Mouse (Mus musculus): ENCODE results near the gene Mvb12b. TPM values are rescaled to one million over a fixed set of nuclear protein-coding genes. Genes with fewer than 3 reads are reported as not detected.

Gene Mvb12b
- total and polyA plus RNA-seq, 3 experiments, result 22.8 to 23.3 TPM; not detected in 1

- TF ChIP-seq MAX (IDR thresholded peaks at IDR 0.05; ENCODE audit: low read length) (no peak), MYB (IDR thresholded peaks at IDR 0.05; ENCODE audit: low read depth, low read length) (no peak), MEF2A (IDR thresholded peaks at IDR 0.05; ENCODE audit: extremely low read depth, insufficient replicate concordance, low read depth, low read length, poor library complexity, severe bottlenecking) (no peak), POLR2AphosphoS2 (IDR thresholded peaks at IDR 0.05; ENCODE audit: low read length) (no peak), USF2 (IDR thresholded peaks at IDR 0.05; ENCODE audit: borderline replicate concordance in 1 of 2, insufficient read depth in 1 of 2, low read depth in 1 of 2, low read length in 2 of 2) (no peak), KAT2A (conservative IDR thresholded peaks at IDR 0.05; ENCODE audit: low read depth, low read length) (no peak), E2F4 (IDR thresholded peaks at IDR 0.05; ENCODE audit: borderline replicate concordance, low read depth, low read length) (no peak), MAZ (IDR thresholded peaks at IDR 0.05; ENCODE audit: low read depth, low read length) (no peak), BHLHE40 (IDR thresholded peaks at IDR 0.05; ENCODE audit: borderline replicate concordance, low read depth, low read length) (no peak), RAD21 (IDR thresholded peaks at IDR 0.05; ENCODE audit: low read depth, low read length) (no peak), ELF1 (IDR thresholded peaks at IDR 0.05; ENCODE audit: low read depth, low read length) (no peak), UBTF (IDR thresholded peaks at IDR 0.05; ENCODE audit: borderline replicate concordance, insufficient read depth, low read depth, low read length) (no peak), GATA1 (IDR thresholded peaks at IDR 0.05; ENCODE audit: low read depth, low read length) (no peak), SMC3 (IDR thresholded peaks at IDR 0.05; ENCODE audit: low read depth, low read length) (no peak), EP300 (IDR thresholded peaks at IDR 0.05; ENCODE audit: low read depth in 1 of 2, low read length in 2 of 2) (no peak), TCF12 (IDR thresholded peaks at IDR 0.05; ENCODE audit: low read depth, low read length) (no peak), TBP (IDR thresholded peaks at IDR 0.05; ENCODE audit: low read depth, low read length) (no peak)
- H3K36me3 ChIP-seq (ENCODE audit: control insufficient read depth in 1 of 2, insufficient read depth in 2 of 2, low read length in 2 of 2), result no peaks in the 10 kb centered on the region
Measured at GRCm38 (mm10) chr2:33784721-33785120, 103.0 kb downstream of the Mvb12b start.

GRCm38 (mm10) chr2:33783419-33783818 lies 104.3 kb downstream of the Mvb12b start:
- H3K27ac ChIP-seq (ENCODE audit: control insufficient read depth, low read depth, low read length), result no peak overlapping the region
- TF ChIP-seq UBTF (IDR thresholded peaks at IDR 0.05; ENCODE audit: borderline replicate concordance, insufficient read depth, low read depth, low read length) (no peak), MXI1 (IDR thresholded peaks at IDR 0.05; ENCODE audit: low read depth, low read length) (no peak), TCF12 (IDR thresholded peaks at IDR 0.05; ENCODE audit: low read depth, low read length) (no peak), RAD21 (IDR thresholded peaks at IDR 0.05; ENCODE audit: low read depth, low read length) (no peak), POLR2AphosphoS2 (IDR thresholded peaks at IDR 0.05; ENCODE audit: low read length) (no peak), MAX (IDR thresholded peaks at IDR 0.05; ENCODE audit: low read length) (no peak), MYC (IDR thresholded peaks at IDR 0.05; ENCODE audit: low read depth, low read length) (no peak), ELF1 (IDR thresholded peaks at IDR 0.05; ENCODE audit: low read depth, low read length) (no peak), JUND (IDR thresholded peaks at IDR 0.05; ENCODE audit: low read depth, low read length) (no peak), KAT2A (conservative IDR thresholded peaks at IDR 0.05; ENCODE audit: low read depth, low read length) (no peak), TBP (IDR thresholded peaks at IDR 0.05; ENCODE audit: low read depth, low read length) (no peak), HCFC1 (IDR thresholded peaks at IDR 0.05; ENCODE audit: low read depth, low read length) (no peak), ZC3H11A (IDR thresholded peaks at IDR 0.05; ENCODE audit: low read depth, low read length) (no peak), POLR2A (IDR thresholded peaks at IDR 0.05; ENCODE audit: control insufficient read depth in 1 of 2, insufficient read depth in 1 of 2, low read depth in 1 of 2, low read length in 2 of 2, poor library complexity in 1 of 2) (no peak), MEF2A (IDR thresholded peaks at IDR 0.05; ENCODE audit: extremely low read depth, insufficient replicate concordance, low read depth, low read length, poor library complexity, severe bottlenecking) (no peak), E2F4 (IDR thresholded peaks at IDR 0.05; ENCODE audit: borderline replicate concordance, low read depth, low read length) (no peak), CTCF (IDR thresholded peaks at IDR 0.05 in 2 of 3, conservative IDR thresholded peaks at IDR 0.05 in 1 of 3; ENCODE audit: control insufficient read depth in 1 of 3, insufficient read depth in 1 of 3, low read depth in 2 of 3, low read length in 3 of 3, poor library complexity in 1 of 3, severe bottlenecking in 1 of 3) (no peak), ZKSCAN1 (IDR thresholded peaks at IDR 0.05; ENCODE audit: low read depth, low read length) (no peak), USF1 (IDR thresholded peaks at IDR 0.05; ENCODE audit: low read depth, low read length) (no peak)

More at GRCm38 (mm10) chr2:33784721-33785120, 103.0 kb downstream of the Mvb12b start:
- Histone ChIP-seq H3K27me3 (ENCODE audit: control insufficient read depth in 1 of 2, insufficient read depth in 2 of 2, low read length in 2 of 2) (no peaks in the 10 kb centered on the region), H3K4me3 (ENCODE audit: control insufficient read depth in 1 of 2, insufficient read depth in 1 of 2, low read depth in 2 of 2, low read length in 2 of 2) (no peak overlapping the region), H3K27ac (ENCODE audit: control insufficient read depth, low read depth, low read length) (no peak overlapping the region), H3K9me3 (replicated peaks; ENCODE audit: insufficient read depth, low read length) (no peaks in the 10 kb centered on the region), H3K79me2 (ENCODE audit: control insufficient read depth, insufficient read depth, low read length, poor library complexity) (no peaks in the 10 kb centered on the region), H3K9ac (ENCODE audit: control insufficient read depth, low read depth, low read length, poor library complexity, severe bottlenecking) (no peak overlapping the region), H3K4me1 (ENCODE audit: control insufficient read depth in 1 of 2, insufficient read depth in 2 of 2, low read length in 2 of 2) (no peaks in the 10 kb centered on the region)
- no peak for DNase-seq (ENCODE audit: low read depth, low spot score)

More at GRCm38 (mm10) chr2:33783419-33783818, 104.3 kb downstream of the Mvb12b start:
- H3K79me2 ChIP-seq (ENCODE audit: control insufficient read depth, insufficient read depth, low read length, poor library complexity), result no peaks in the 10 kb centered on the region
- no peaks in the 10 kb centered on the region for H3K4me1 ChIP-seq (ENCODE audit: control insufficient read depth in 1 of 2, insufficient read depth in 2 of 2, low read length in 2 of 2)
- H3K9me3 ChIP-seq (replicated peaks; ENCODE audit: insufficient read depth, low read length), result no peaks in the 10 kb centered on the region
- no peaks in the 10 kb centered on the region for H3K36me3 ChIP-seq (ENCODE audit: control insufficient read depth in 1 of 2, insufficient read depth in 2 of 2, low read length in 2 of 2)
- H3K27me3 ChIP-seq (ENCODE audit: control insufficient read depth in 1 of 2, insufficient read depth in 2 of 2, low read length in 2 of 2), result no peaks in the 10 kb centered on the region
- no peak for DNase-seq (ENCODE audit: low read depth, low spot score)
- H3K9ac ChIP-seq (ENCODE audit: control insufficient read depth, low read depth, low read length, poor library complexity, severe bottlenecking), result no peak overlapping the region
- no peak overlapping the region for H3K4me3 ChIP-seq (ENCODE audit: control insufficient read depth in 1 of 2, insufficient read depth in 1 of 2, low read depth in 2 of 2, low read length in 2 of 2)

All from MEL (cell line).